Mouse (Mus musculus) testis, postnatal 10 days (tissue): ENCODE measurements around the gene Dnajb13.

Source experiments
- DNase-seq: peaks from one replicate; pipeline ENCODE4 v3.0.0; 2021; ENCODE audit warnings: low spot score

Gene Dnajb13

GRCm38 (mm10) chr7:100508670-100509069 is 6.1 kb downstream of the Dnajb13 start:
- no peak for DNase-seq

GRCm38 (mm10) chr7:100506494-100506893 is 8.3 kb downstream of the Dnajb13 start:
- DNase-seq, result no peak

- DNase-seq, result no peak
Measured at GRCm38 (mm10) chr7:100504740-100505487, 9.8 kb downstream of the Dnajb13 start.

GRCm38 (mm10) chr7:100503076-100503475 is 11.7 kb downstream of the Dnajb13 start:
- DNase-seq, result no peak

GRCm38 (mm10) chr7:100502374-100502922 is 12.3 kb downstream of the Dnajb13 start:
- DNase-seq, result no peak

- no peak for DNase-seq
Measured at GRCm38 (mm10) chr7:100501844-100502373, 12.9 kb downstream of the Dnajb13 start.

- no peak for DNase-seq
Measured at GRCm38 (mm10) chr7:100501027-100501843, 13.5 kb downstream of the Dnajb13 start.

GRCm38 (mm10) chr7:100500276-100500977 is 14.3 kb downstream of the Dnajb13 start:
- DNase-seq, result peak; percentile 79

GRCm38 (mm10) chr7:100499465-100499864 is 15.3 kb downstream of the Dnajb13 start:
- DNase-seq, result no peak

GRCm38 (mm10) chr7:100497982-100498381 is 16.8 kb downstream of the Dnajb13 start:
- DNase-seq, result no peak

GRCm38 (mm10) chr7:100497402-100497801 is 17.4 kb downstream of the Dnajb13 start:
- DNase-seq, result no peak

- no peak for DNase-seq
Measured at GRCm38 (mm10) chr7:100496791-100497190, 18.0 kb downstream of the Dnajb13 start.

- DNase-seq, result no peak
Measured at GRCm38 (mm10) chr7:100496371-100496770, 18.4 kb downstream of the Dnajb13 start.

- DNase-seq, result peak; percentile 67
Measured at GRCm38 (mm10) chr7:100495581-100496251, 19.0 kb downstream of the Dnajb13 start.

- no peak for DNase-seq
Measured at GRCm38 (mm10) chr7:100495042-100495441, 19.7 kb downstream of the Dnajb13 start.

- no peak for DNase-seq
Measured at GRCm38 (mm10) chr7:100494415-100494831, 20.3 kb downstream of the Dnajb13 start.

- DNase-seq, result peak; percentile 82
Measured at GRCm38 (mm10) chr7:100493484-100494414, 21.0 kb downstream of the Dnajb13 start.

- DNase-seq, result peak; percentile 96
Measured at GRCm38 (mm10) chr7:100493117-100493483, 21.7 kb downstream of the Dnajb13 start, which contains the start of gene Ucp2. Gene Ucp2, plus strand, starts transcription at chr7:100493337.

GRCm38 (mm10) chr7:100492391-100493116 is 22.2 kb downstream of the Dnajb13 start:
- DNase-seq, result no peak
